In genomic region chr3:96696198-96696765, GRCm38 (mm10) we compare ENCODE assay signal across 8 mouse cellular contexts. TPM values are rescaled to one million over a fixed set of nuclear protein-coding genes. Genes with fewer than 3 reads are reported as not detected.
DNase-seq lines count a peak whose midpoint lies in the region; ATAC-seq lines count a peak whose summit lies in the region.

Gene Pias3 (plus strand): TSS chr3:96696384.

- peaks cover 7% of the 10 kb centered on the region; the same call in 1 of the 2 replicates for H3K36me3 ChIP-seq in hindbrain, embryonic 15.5 days

- ATAC-seq in hindbrain, embryonic 15.5 days (ENCODE audit: low FRiP score, low read depth), result peak; percentile 57
- peak; percentile 84 for ATAC-seq in megakaryocyte progenitor cell, adult 5-6 weeks (replicated peaks; ENCODE audit: poor library complexity)

- H3K27me3 ChIP-seq in hindbrain, embryonic 15.5 days, result no peaks in the 10 kb centered on the region

- DNase-seq in T-cell, adult 2 months (ENCODE audit: low spot score), result peak; percentile 48
- peak; percentile 50 to 61 for DNase-seq in cerebellum, postnatal 14 days
- DNase-seq in gastrocnemius, adult 18-20 months (ENCODE audit: low spot score), result peak; percentile 81
- peak in 1 of 2 experiments; percentile 93 for DNase-seq in left cerebral cortex, postnatal 10 days (ENCODE audit: extremely low spot score in 1 of 2, low spot score in 2 of 2)
- peak; percentile 59 for DNase-seq in right cerebral cortex, postnatal 14 days
- peak; percentile 79 to 87 for DNase-seq in urinary bladder, postnatal 36 days (ENCODE audit: low spot score in 2 of 2)

- peak within 1 kb of the TSS; percentile 62 for H3K4me2 ChIP-seq in hindbrain, embryonic 15.5 days

- no peaks in the 10 kb centered on the region for H3K9me3 ChIP-seq in hindbrain, embryonic 15.5 days

- intact Hi-C loops in left cerebral cortex, postnatal 10 days (cut with DNase I), result loop anchor here (5.0 kb wide), 1 partner anchor 149 kb away; no protein-coding TSS in a partner anchor

- peaks cover 17% of the 10 kb centered on the region for H3K4me1 ChIP-seq in hindbrain, embryonic 15.5 days (replicated peaks)

- 0% methylated on average over 35 of the region's 35 CpGs for WGBS in hindbrain, embryonic 15.5 days

- H3K4me3 ChIP-seq in hindbrain, embryonic 15.5 days, result peak within 1 kb of the TSS; percentile 94

- H3K9ac ChIP-seq in hindbrain, embryonic 15.5 days, result peak within 1 kb of the TSS; percentile 90

- peak within 1 kb of the TSS; percentile 92 for H3K27ac ChIP-seq in hindbrain, embryonic 15.5 days (replicated peaks)

RNA-seq across cellular contexts. Expression of gene Pias3, which starts in this region (rescaled TPM):
- total RNA-seq in gastrocnemius, adult 18-20 months (2021), result 1 to 10 TPM; 6.1 to 7.5 TPM
- polyA plus RNA-seq in hindbrain, embryonic 15.5 days (2015; fragmentation: Nextera tagmentation; extraction: Ambion mirVana), result 38.3 and 42.6 TPM in 2 replicates
- 10 to 100 TPM; 19.7 to 26.6 TPM for total RNA-seq in left cerebral cortex, postnatal 10 days (2021)
- 4.0 and 8.1 TPM in 2 replicates for total RNA-seq in megakaryocyte progenitor cell, adult 5-6 weeks (2015)
- 2.6 and 6.7 TPM in 2 replicates for total RNA-seq in megakaryocyte progenitor cell, adult 5-6 weeks (2017)
